Mouse (Mus musculus): ENCODE data around the gene Lekr1.

GRCm38 (mm10) chr3:65863297-65863696, 197.3 kb downstream of the Lekr1 start:
- TF ChIP-seq POLR2A (IDR thresholded peaks at IDR 0.05; ENCODE audit: insufficient read depth, low read depth, low read length) (no peak), CTCF (IDR thresholded peaks at IDR 0.05; ENCODE audit: insufficient read depth, low read depth, low read length) (peak; percentile 75)

Data from olfactory bulb, adult 2 months (tissue).